Mouse (Mus musculus): ENCODE data around the gene Ehd2. TPM values are rescaled to one million over a fixed set of nuclear protein-coding genes. Genes with fewer than 3 reads are reported as not detected.
A peak's percentile ranks its signal among the peaks of the same experiment; 100 is the strongest.

Gene Ehd2
- polyA plus RNA-seq, 1 experiment = 30.2 TPM

- no peak overlapping the region for H3K4me3 ChIP-seq (ENCODE audit: insufficient read depth, low read depth, low read length)
These were observed 11.9 kb downstream of the Ehd2 start for GRCm38 (mm10) chr7:15955509-15955908.

DNA sequence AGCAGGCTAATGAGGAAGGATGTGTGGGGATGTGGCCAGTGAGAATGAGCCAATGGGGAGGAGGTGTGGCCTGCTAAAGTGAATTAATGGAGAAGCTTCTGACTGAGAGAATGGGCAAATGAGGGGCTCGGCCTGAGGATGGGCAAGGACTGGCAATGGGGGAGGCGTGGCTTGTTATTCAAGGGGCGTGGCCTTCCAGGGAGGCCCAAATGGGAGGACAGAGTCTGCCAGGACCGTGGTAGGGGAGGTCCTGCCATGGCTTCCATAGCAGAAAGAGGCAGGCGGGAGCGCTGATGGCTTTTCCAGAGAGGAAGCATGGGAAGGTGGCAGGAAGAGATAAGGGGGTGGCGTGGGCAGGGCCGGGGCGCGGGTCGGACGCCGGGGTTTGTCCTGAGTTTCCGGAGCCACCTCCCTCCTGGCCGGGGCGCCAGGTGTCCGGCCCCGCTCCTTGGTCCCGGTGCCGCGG is 12.4 kb downstream of the Ehd2 start:
- 13% methylated on average over 21 of the region's 21 CpGs for WGBS
- H3K4me1 ChIP-seq (ENCODE audit: control insufficient read depth, insufficient read depth, low read length) = no peaks in the 10 kb centered on the region

More at GRCm38 (mm10) chr7:15955509-15955908, 11.9 kb downstream of the Ehd2 start:
- Histone ChIP-seq H3K27ac (ENCODE audit: insufficient read depth, low read depth, low read length) (peak overlapping the region; percentile 43), H3K27me3 (replicated peaks; ENCODE audit: control insufficient read depth, insufficient read depth, low read length) (no peaks in the 10 kb centered on the region), H3K4me1 (ENCODE audit: control insufficient read depth, insufficient read depth, low read length) (no peaks in the 10 kb centered on the region), H3K36me3 (ENCODE audit: control insufficient read depth, insufficient read depth, low read length) (no peaks in the 10 kb centered on the region)
- no peak for DNase-seq
- 35% methylated on average over 7 of the region's 7 CpGs for WGBS
- TF ChIP-seq POLR2A (IDR thresholded peaks at IDR 0.05; ENCODE audit: low read depth, low read length) (no peak), CTCF (conservative IDR thresholded peaks at IDR 0.05; ENCODE audit: insufficient read depth, insufficient read length, low read depth, low read length) (no peak)

GRCm38 (mm10) chr7:15954436-15954835 is 12.9 kb downstream of the Ehd2 start:
- peak overlapping the region; percentile 3; the same call in 1 of the 2 replicates for H3K27ac ChIP-seq (ENCODE audit: insufficient read depth, low read depth, low read length)
- H3K4me3 ChIP-seq (ENCODE audit: insufficient read depth, low read depth, low read length) = no peak overlapping the region
- H3K36me3 ChIP-seq (ENCODE audit: control insufficient read depth, insufficient read depth, low read length) = no peaks in the 10 kb centered on the region
- no peaks in the 10 kb centered on the region for H3K27me3 ChIP-seq (replicated peaks; ENCODE audit: control insufficient read depth, insufficient read depth, low read length)
- no peaks in the 10 kb centered on the region for H3K4me1 ChIP-seq (ENCODE audit: control insufficient read depth, insufficient read depth, low read length)
- TF ChIP-seq POLR2A (IDR thresholded peaks at IDR 0.05; ENCODE audit: low read depth, low read length) (no peak), CTCF (conservative IDR thresholded peaks at IDR 0.05; ENCODE audit: insufficient read depth, insufficient read length, low read depth, low read length) (no peak)
- 85% methylated on average over 7 of the region's 7 CpGs for WGBS
- DNase-seq = no peak

More for the DNA sequence above, 12.4 kb downstream of the Ehd2 start:
- no peaks in the 10 kb centered on the region for H3K36me3 ChIP-seq (ENCODE audit: control insufficient read depth, insufficient read depth, low read length)
- TF ChIP-seq POLR2A (IDR thresholded peaks at IDR 0.05; ENCODE audit: low read depth, low read length) (no peak), CTCF (conservative IDR thresholded peaks at IDR 0.05; ENCODE audit: insufficient read depth, insufficient read length, low read depth, low read length) (no peak)
- DNase-seq = peak; percentile 78
- no peaks in the 10 kb centered on the region for H3K27me3 ChIP-seq (replicated peaks; ENCODE audit: control insufficient read depth, insufficient read depth, low read length)
- H3K27ac ChIP-seq (ENCODE audit: insufficient read depth, low read depth, low read length) = peak overlapping the region; percentile 43
- H3K4me3 ChIP-seq (ENCODE audit: insufficient read depth, low read depth, low read length) = no peak overlapping the region

- no peak overlapping the region for H3K27ac ChIP-seq (ENCODE audit: insufficient read depth, low read depth, low read length)
- H3K36me3 ChIP-seq (ENCODE audit: control insufficient read depth, insufficient read depth, low read length) = no peaks in the 10 kb centered on the region
- H3K27me3 ChIP-seq (replicated peaks; ENCODE audit: control insufficient read depth, insufficient read depth, low read length) = no peaks in the 10 kb centered on the region
- H3K4me1 ChIP-seq (ENCODE audit: control insufficient read depth, insufficient read depth, low read length) = no peaks in the 10 kb centered on the region
- no peak overlapping the region for H3K4me3 ChIP-seq (ENCODE audit: insufficient read depth, low read depth, low read length)
- TF ChIP-seq POLR2A (IDR thresholded peaks at IDR 0.05; ENCODE audit: low read depth, low read length) (no peak), CTCF (conservative IDR thresholded peaks at IDR 0.05; ENCODE audit: insufficient read depth, insufficient read length, low read depth, low read length) (peak; percentile 42)
- 88% methylated on average over 13 of the region's 13 CpGs for WGBS
- DNase-seq = no peak
These were observed 13.9 kb downstream of the Ehd2 start for GRCm38 (mm10) chr7:15953307-15954074.

GRCm38 (mm10) chr7:15952416-15952815 is 15.0 kb downstream of the Ehd2 start:
- DNase-seq = no peak
- Histone ChIP-seq H3K4me3 (ENCODE audit: insufficient read depth, low read depth, low read length) (no peak overlapping the region), H3K27ac (ENCODE audit: insufficient read depth, low read depth, low read length) (no peak overlapping the region), H3K4me1 (ENCODE audit: control insufficient read depth, insufficient read depth, low read length) (peaks cover 3% of the 10 kb centered on the region; the same call in 1 of the 2 replicates), H3K36me3 (ENCODE audit: control insufficient read depth, insufficient read depth, low read length) (no peaks in the 10 kb centered on the region), H3K27me3 (replicated peaks; ENCODE audit: control insufficient read depth, insufficient read depth, low read length) (no peaks in the 10 kb centered on the region)
- TF ChIP-seq POLR2A (IDR thresholded peaks at IDR 0.05; ENCODE audit: low read depth, low read length) (no peak), CTCF (conservative IDR thresholded peaks at IDR 0.05; ENCODE audit: insufficient read depth, insufficient read length, low read depth, low read length) (no peak)
- WGBS = 70% methylated on average over 3 of the region's 3 CpGs

- TF ChIP-seq CTCF (conservative IDR thresholded peaks at IDR 0.05; ENCODE audit: insufficient read depth, insufficient read length, low read depth, low read length) = no peak
- TF ChIP-seq POLR2A (IDR thresholded peaks at IDR 0.05; ENCODE audit: low read depth, low read length) = no peak
- H3K4me1 ChIP-seq (ENCODE audit: control insufficient read depth, insufficient read depth, low read length) = peaks cover 5% of the 10 kb centered on the region
- no peak overlapping the region for H3K27ac ChIP-seq (ENCODE audit: insufficient read depth, low read depth, low read length)
- H3K4me3 ChIP-seq (ENCODE audit: insufficient read depth, low read depth, low read length) = no peak overlapping the region
- H3K36me3 ChIP-seq (ENCODE audit: control insufficient read depth, insufficient read depth, low read length) = no peaks in the 10 kb centered on the region
- no peak for DNase-seq
- H3K27me3 ChIP-seq (replicated peaks; ENCODE audit: control insufficient read depth, insufficient read depth, low read length) = no peaks in the 10 kb centered on the region
- WGBS = 88% methylated on average over 15 of the region's 15 CpGs
These were observed 17.4 kb downstream of the Ehd2 start for GRCm38 (mm10) chr7:15950008-15950407.

GRCm38 (mm10) chr7:15949216-15949790 is 18.1 kb downstream of the Ehd2 start:
- WGBS = 77% methylated on average over 7 of the region's 7 CpGs
- DNase-seq = no peak
- Histone ChIP-seq H3K27ac (ENCODE audit: insufficient read depth, low read depth, low read length) (no peak overlapping the region; the same call in 1 of the 2 replicates), H3K4me1 (ENCODE audit: control insufficient read depth, insufficient read depth, low read length) (peaks cover 11% of the 10 kb centered on the region), H3K4me3 (ENCODE audit: insufficient read depth, low read depth, low read length) (no peak overlapping the region), H3K36me3 (ENCODE audit: control insufficient read depth, insufficient read depth, low read length) (no peaks in the 10 kb centered on the region), H3K27me3 (replicated peaks; ENCODE audit: control insufficient read depth, insufficient read depth, low read length) (no peaks in the 10 kb centered on the region)
- TF ChIP-seq CTCF (conservative IDR thresholded peaks at IDR 0.05; ENCODE audit: insufficient read depth, insufficient read length, low read depth, low read length) (no peak), POLR2A (IDR thresholded peaks at IDR 0.05; ENCODE audit: low read depth, low read length) (no peak)
